Mouse (Mus musculus) left cerebral cortex, adult 9 months (tissue): ENCODE results near the gene Wdpcp.

Experiments
- DNase-seq, 2 experiments: peaks; one replicate each; pipeline ENCODE4 v3.0.0; 2022; ENCODE audit warnings: low spot score in 2 of 2

The Wdpcp gene

DNA sequence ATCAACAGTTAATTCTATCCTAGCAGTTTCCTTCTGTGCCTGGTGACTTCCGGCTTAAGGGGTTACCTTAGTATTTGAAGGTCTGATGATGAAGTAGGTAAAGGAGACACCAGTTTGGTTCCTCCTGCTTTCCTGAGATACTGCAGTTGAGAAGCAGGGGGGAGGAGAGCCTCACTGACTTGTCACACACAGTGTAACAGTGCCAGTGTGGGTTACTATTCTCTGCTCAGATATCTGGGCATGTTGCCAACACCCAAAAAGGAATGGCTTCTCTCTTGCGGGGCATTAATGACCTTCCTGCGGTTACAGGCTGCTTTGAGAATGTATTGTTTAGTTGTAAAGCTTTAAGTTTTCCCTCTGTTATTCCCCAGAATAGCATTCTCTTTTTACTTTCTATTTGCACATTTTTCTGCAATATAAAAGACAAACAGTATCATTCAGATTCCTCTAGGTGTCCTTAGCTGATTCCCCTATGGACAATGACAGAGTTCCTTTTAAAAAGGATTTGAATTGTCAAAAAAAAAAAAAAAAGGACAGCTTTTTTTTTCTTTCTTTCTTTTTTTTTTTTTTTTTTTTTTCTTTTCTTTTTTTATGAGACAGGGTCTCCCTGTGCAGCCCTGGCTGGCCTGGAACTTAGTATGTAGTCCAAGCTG, 2.5 kb upstream of the Wdpcp start:
- peak in 1 of 2 experiments; percentile 41 for DNase-seq

GRCm38 (mm10) chr11:21570109-21570474, 1.9 kb upstream of the Wdpcp start:
- no peak for DNase-seq

GRCm38 (mm10) chr11:21570973-21571372, 1.1 kb upstream of the Wdpcp start:
- peak; percentile 44 to 68 for DNase-seq

GRCm38 (mm10) chr11:21581472-21581871, 9.4 kb downstream of the Wdpcp start:
- no peak for DNase-seq

GRCm38 (mm10) chr11:21583286-21583685, 11.3 kb downstream of the Wdpcp start:
- no peak for DNase-seq

DNA sequence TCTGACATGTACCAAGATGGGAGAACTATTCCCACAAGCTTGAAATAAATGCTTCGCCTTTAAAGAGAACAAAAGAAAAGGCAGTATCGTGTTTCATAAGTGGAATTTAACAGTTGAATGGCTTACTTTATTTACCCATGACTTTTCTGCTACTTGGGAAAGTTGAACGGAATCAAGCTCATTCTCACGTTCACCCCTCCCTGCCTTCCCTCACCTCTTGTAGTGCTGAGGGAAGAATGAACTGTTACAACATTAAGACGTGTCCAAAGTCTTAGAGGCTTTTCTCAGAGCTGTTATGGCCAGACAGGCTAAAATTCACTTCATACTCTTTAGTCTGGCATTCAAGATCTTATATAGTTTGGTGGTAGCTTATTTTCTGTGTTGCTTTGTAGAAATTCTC, 30.5 kb downstream of the Wdpcp start:
- no peak for DNase-seq

DNA sequence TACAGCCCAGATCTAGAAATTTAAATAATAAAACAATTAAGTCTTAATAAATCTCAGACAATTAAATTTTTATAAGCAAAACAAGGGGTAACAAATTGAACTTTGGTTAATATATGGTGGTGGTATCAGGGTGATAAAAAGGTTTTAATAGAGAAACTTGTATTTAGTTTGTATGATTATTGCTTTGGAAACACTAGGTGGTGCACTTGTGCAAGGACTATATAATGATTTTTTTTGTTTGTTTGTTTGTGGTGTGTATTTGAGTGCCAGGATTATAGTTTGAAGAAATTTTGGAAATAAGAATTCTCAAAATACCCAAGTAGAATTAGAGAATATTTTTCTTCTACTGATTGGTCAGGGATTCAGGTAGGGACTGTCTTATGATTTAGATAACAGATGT, 43.9 kb downstream of the Wdpcp start:
- no peak for DNase-seq

DNA sequence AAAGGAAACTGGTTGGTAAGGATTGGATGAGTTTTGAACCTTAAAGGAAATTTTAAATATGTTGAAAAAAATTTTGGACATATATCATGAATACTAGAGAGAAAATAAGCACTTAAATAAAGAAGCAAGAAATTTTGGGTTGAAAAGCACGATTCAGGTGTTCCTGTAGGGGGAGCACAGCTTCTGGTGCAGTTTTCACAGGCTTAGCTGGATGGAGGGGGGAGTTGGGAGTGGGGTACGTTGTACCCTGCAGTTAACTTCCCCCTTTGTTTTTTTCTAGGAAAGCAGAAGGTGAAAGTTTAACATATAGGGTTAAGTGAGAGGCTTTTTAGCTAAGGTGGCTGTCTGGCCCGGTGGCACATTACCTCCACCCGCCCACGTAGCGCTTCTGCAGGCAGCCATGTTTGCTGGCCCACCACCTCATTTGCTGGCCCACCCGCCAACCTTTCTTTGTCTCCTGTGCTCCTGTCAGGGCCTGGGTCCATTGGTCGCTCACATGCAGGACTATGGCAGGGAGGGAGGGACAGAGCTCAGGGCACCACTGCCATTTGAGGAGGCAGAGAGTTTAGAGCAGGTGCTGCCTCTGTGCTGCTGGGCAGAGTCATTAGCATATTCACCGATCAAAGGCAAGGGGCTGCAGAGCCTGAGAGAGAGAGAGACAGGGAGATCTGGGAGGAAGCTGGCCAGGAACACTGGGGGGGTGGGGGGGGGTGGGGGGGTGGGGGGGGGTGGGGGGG, 62.3 kb downstream of the Wdpcp start:
- no peak for DNase-seq

- DNase-seq, result no peak
Observed at GRCm38 (mm10) chr11:21638341-21638740, 66.3 kb downstream of the Wdpcp start.

GRCm38 (mm10) chr11:21639534-21639933, 67.5 kb downstream of the Wdpcp start:
- no peak for DNase-seq

DNA sequence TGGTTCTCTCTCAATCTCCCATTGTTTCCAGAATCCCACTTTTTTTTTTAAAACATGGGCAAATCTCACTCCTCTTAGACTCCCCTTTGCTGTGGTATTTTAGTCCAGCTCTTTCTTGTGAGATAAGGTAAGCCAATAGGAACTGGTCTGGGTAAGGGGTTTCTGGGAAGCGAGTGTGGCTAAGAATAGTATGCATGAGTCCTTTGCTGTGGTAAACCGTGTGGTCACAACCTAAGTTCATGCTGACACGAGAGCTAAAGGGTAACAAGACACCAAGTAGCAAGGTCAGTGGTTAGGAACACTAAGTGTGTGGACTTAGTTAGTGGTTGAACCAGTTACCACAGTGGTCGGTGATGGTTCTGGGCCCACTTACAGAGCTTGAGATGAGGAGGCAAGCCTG, 72.2 kb downstream of the Wdpcp start:
- DNase-seq, result no peak

- DNase-seq, result no peak
Observed at GRCm38 (mm10) chr11:21646136-21646535, 74.1 kb downstream of the Wdpcp start.

DNA sequence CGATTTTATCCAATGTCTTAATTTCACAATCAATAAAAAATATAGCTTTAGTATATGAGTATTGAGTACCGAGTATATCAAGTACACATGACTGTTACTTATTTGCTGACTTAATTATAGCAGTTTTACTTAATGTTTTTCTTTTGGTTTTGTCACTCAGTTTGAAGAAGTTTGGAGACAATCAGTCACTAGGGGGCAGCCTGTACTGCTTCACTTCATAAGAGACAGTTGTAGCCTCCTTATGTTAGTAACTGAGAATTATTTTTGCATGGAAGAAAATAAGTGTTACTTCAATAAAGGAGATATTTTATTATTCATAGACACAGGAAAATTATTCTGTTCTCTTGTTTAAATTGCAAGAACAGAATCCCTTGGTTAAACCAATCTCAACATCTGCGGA, 87.0 kb downstream of the Wdpcp start:
- DNase-seq, result peak in 1 of 2 experiments; percentile 52

DNA sequence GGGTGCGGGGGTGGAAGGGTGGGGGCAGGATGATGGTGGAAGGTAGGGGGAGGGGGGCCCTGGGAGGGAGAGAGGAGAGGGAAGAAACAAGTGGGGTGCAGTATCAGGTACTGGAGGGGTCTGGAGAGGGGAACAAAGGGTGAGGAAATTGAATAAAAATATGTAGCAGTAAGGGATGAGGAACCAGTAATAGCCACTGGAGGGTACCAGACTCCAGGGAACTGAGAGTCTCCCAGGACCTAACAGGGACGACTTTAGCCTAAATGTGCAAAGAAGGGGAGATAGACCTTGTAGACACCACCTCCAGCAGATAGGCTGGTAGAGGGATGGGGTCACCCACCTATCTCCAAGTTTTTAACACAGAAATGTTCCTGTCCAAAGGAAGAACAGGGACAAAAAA, 105.0 kb downstream of the Wdpcp start:
- DNase-seq, result no peak

DNA sequence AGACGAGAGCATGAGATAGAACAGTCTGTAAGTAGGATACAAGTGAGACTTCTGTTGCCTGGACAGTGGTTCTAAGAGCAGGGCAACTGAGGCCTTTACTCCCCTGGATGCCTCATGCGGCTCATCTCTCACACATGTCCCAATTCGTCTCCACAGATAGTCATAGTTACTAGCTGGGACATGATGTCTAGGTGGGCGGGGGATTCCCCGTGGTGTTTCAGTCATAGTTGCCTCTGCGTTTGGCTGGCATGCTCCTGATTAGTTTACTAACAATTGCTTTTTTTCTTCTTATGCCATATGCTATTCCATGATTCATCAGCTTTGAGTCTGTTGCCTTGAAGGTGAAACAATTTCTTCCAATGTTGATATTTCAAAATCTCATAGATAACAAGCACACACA, 116.4 kb downstream of the Wdpcp start:
- peak in 1 of 2 experiments; percentile 31 for DNase-seq

- DNase-seq, result no peak
Observed at GRCm38 (mm10) chr11:21690730-21691129, 118.7 kb downstream of the Wdpcp start.

DNA sequence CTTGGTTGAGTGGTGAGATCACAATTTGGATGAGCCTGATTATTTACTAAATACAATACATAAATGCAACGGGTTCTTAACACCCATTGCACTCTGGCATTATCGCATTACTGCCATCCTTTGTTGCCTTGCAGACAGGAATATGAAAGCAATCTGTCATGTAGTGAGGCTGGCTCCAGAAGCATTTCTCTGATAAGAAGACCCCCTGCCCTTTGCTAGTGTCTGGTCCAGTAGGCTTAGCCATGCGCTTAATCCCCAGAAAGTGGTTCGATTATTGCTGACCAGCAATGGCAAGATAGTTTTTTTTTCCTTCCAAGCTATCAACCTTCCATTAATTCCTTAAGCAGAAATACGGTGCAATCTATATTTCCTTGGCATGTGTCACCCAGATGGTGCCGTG, 122.1 kb downstream of the Wdpcp start:
- DNase-seq, result no peak

GRCm38 (mm10) chr11:21697642-21698041, 125.6 kb downstream of the Wdpcp start:
- no peak for DNase-seq

DNA sequence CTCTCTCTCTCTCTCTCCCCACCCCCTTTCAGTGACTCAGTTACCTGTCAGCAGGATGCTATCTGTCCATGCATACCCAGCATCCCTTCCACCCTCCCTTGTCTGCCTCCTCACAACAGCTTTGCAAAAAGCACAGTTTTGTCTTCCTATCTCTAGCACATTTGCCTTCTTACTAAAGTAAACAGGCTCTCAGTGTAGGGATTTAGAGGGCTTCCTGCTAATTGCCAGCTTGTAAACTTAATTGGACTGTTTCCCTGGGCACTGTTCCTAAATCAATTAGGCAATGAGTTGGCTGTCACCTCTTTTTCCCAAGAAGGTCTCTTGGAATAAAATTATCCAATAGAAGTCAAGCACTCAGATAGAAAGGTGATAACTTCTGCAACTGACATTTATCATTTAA, 141.5 kb downstream of the Wdpcp start:
- no peak for DNase-seq

- no peak for DNase-seq
Observed at GRCm38 (mm10) chr11:21714065-21714464, 142.0 kb downstream of the Wdpcp start.

DNA sequence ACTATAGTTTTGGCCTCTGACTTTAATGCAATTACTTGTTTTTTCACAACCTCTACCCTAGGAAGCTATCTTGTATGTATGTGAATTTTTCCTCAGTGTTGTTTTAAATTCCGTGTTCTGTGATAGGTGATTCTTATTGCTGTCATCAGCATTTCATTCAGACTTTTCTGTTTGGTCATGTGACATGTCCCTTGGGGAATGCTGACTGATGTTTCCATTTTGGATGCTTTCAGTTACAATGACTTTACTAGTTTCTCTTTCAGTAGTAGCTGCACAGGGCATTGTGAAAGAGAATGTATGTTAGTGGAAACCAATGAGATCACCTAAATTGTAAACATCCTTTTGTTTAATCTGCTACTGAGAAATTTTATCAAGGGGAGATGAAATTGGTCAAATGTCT, 154.3 kb downstream of the Wdpcp start:
- no peak for DNase-seq

DNA sequence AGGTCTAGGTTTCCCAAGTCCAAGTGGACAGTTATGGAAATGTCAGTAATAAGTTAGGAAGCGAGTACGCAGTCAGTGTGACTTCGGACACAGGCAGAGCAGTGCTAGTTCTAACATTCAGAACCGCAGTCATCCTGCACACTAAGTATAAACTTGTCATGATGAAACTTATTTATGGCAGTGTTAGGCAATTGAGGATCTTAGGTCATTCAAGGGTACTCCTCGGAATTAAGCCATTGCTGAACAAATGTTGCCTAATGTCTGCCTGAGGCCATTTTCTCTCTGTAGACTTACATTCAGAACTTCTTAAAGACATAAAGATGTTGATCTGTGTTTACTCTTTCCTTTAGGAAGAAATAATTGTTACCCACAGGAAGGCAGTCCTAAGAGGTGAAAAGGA, 157.0 kb downstream of the Wdpcp start:
- no peak for DNase-seq

DNA sequence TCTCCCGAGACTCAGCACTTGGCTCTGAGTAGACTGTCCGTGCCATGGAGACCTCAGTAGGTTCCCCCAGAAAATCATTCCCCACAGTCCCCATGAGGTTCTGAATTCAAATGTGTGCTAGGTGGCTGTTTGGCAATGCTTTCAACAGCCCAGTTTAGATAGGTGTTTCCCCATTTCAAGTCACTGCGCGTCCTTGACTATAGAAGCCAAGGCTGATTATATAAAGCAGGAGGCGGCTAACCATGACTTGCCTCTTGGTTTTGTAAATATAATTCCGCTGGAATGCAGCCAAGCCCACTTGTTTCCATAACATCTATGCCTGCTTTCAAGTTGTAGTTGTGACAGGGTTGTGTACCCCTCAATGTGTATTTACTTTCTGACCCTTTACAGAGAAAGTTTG, 157.9 kb downstream of the Wdpcp start:
- DNase-seq, result no peak

- no peak for DNase-seq
Observed at GRCm38 (mm10) chr11:21735272-21735671, 163.2 kb downstream of the Wdpcp start.
